Mouse (Mus musculus) myocyte (in vitro differentiated cells): Measurements from ENCODE around the gene Epor. TPM values are rescaled to one million over a fixed set of nuclear protein-coding genes. Genes with fewer than 3 reads are reported as not detected.

ENCODE experiments used
- H3K27me3 ChIP-seq: one replicate; pipeline ENCODE4 v1.6.1; 2011; ENCODE audit not compliant: control insufficient read depth, insufficient read depth, insufficient read length
- H3K36me3 ChIP-seq: one replicate; pipeline ENCODE4 v1.6.1; 2011; ENCODE audit not compliant: control insufficient read depth, insufficient read depth
- H3K4me2 ChIP-seq: one replicate; pipeline ENCODE4 v1.6.1; 2011; ENCODE audit warnings: low read depth, control low read depth
- H3K4me3 ChIP-seq: one replicate; pipeline ENCODE4 v1.5.1; 2011; ENCODE audit warnings: mild to moderate bottlenecking, control low read depth, moderate library complexity
- H3K79me2 ChIP-seq: one replicate; pipeline ENCODE4 v1.6.1; 2011; ENCODE audit not compliant: control insufficient read depth, insufficient read depth
- H3ac ChIP-seq: one replicate; pipeline ENCODE4 v1.6.1; 2011; ENCODE audit not compliant: control insufficient read depth, insufficient read length
- CEBPB ChIP-seq: IDR thresholded peaks from 2 replicates; pipeline ENCODE4 v1.6.1; 2011; ENCODE audit warnings: mild to moderate bottlenecking, moderate library complexity; ENCODE audit not compliant: poor library complexity, insufficient read depth, severe bottlenecking
- E2F4 ChIP-seq: IDR thresholded peaks from one replicate; pipeline ENCODE4 v1.6.1; 2011; ENCODE audit warnings: mild to moderate bottlenecking, control low read depth, moderate library complexity; ENCODE audit not compliant: insufficient read depth
- MAX ChIP-seq: IDR thresholded peaks from one replicate; pipeline ENCODE4 v1.6.1; 2011; ENCODE audit warnings: low read depth, mild to moderate bottlenecking, control low read depth
- MYOD1 ChIP-seq, 3 experiments: IDR thresholded peaks; one replicate each; pipeline ENCODE4 v1.6.1; 2011; ENCODE audit warnings: control low read depth in 2 of 3, low read depth in 2 of 3, mild to moderate bottlenecking in 2 of 3, moderate library complexity in 1 of 3; ENCODE audit not compliant: insufficient read length in 2 of 3, control insufficient read depth in 1 of 3
- MYOG ChIP-seq, 3 experiments: IDR thresholded peaks; one replicate each; pipeline ENCODE4 v1.6.1; 2011; ENCODE audit warnings: control low read depth in 2 of 3, low read depth in 2 of 3, mild to moderate bottlenecking in 2 of 3; ENCODE audit not compliant: insufficient read length in 2 of 3, control insufficient read depth in 1 of 3, insufficient read depth in 1 of 3
- POLR2A ChIP-seq: IDR thresholded peaks from one replicate; pipeline ENCODE4 v1.6.1; 2011; ENCODE audit warnings: low read depth, mild to moderate bottlenecking, control low read depth, moderate library complexity; ENCODE audit not compliant: insufficient read length
- POLR2AphosphoS2 ChIP-seq: IDR thresholded peaks from one replicate; pipeline ENCODE4 v1.6.1; 2011; ENCODE audit warnings: low read depth, control low read depth; ENCODE audit not compliant: insufficient read length
- REST ChIP-seq: IDR thresholded peaks from one replicate; pipeline ENCODE4 v1.6.1; 2011; ENCODE audit warnings: mild to moderate bottlenecking, control low read depth, moderate library complexity; ENCODE audit not compliant: insufficient read depth, insufficient read length
- SRF ChIP-seq: IDR thresholded peaks from one replicate; pipeline ENCODE4 v1.6.1; 2011; ENCODE audit warnings: low read depth; ENCODE audit not compliant: control insufficient read depth, insufficient read length
- TCF12 ChIP-seq: IDR thresholded peaks from one replicate; pipeline ENCODE4 v1.6.1; 2011; ENCODE audit warnings: mild to moderate bottlenecking, control low read depth; ENCODE audit not compliant: poor library complexity, insufficient read depth, severe bottlenecking
- TCF3 ChIP-seq: IDR thresholded peaks from one replicate; pipeline ENCODE4 v1.6.1; 2011; ENCODE audit warnings: low read depth, control low read depth; ENCODE audit not compliant: insufficient read length
- USF1 ChIP-seq: IDR thresholded peaks from one replicate; pipeline ENCODE4 v1.6.1; 2011; ENCODE audit warnings: low read depth, mild to moderate bottlenecking, control low read depth, moderate library complexity
- polyA plus RNA-seq: library from polyadenylated mRNA; unstranded; fragments of >200 nt; fragmentation: generic; extraction: Trizol; gene quantifications from one replicate; pipeline ENCODE4 v1.2.1, GENCODE M21; 2012; ENCODE audit warnings: missing spikeins

Epor gene
- polyA plus RNA-seq, 1 experiment, result 3.2 TPM

DNA sequence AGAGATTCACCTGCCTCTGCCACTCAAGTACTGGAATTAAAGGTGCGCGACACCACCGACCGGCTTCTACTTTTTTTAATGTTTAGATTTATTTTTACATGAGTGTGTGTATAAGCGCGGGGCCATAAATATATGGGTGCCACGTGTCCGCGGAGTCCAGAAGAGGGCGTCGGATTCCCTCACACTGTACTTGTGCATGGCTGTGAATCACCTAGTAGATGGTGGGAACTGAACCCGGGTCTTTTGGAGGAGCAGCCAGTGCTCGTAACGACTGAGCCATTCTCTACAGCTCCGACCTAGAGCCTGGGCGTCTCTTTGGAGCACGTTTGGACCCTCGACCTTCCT lies 8.1 kb downstream of the Epor start:
- peak; percentile 30 for TF ChIP-seq USF1
- TF ChIP-seq CEBPB, result no peak
- Histone ChIP-seq H3ac (peak overlapping the region; percentile 91), H3K79me2 (no peaks in the 10 kb centered on the region)

DNA sequence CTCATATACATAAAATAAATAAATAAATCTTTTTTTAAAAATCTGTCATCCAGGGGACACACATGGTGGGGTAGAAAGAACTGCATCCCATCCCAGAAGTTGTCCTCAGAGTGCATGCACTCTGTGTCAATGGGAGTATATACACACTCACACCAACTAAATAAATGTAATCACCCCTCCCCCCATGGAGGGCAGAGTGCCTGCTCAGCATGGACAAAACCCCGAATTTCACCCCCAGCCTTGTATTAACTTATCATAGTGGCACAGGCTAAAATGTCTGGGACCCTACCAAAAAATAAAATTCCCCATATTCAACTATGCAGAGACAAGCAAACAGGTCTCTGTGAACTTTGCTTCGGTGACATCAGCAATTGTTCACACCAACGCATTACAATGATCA lies 8.7 kb downstream of the Epor start:
- no peaks in the 10 kb centered on the region for H3K79me2 ChIP-seq
- TF ChIP-seq TCF12 (no peak), MYOD1 (IDR thresholded peaks at IDR 0.05; ENCODE audit: control insufficient read depth in 1 of 3, insufficient read length in 2 of 3, low read depth in 2 of 3) (no peak), MAX (no peak), E2F4 (no peak), SRF (no peak), POLR2A (no peak), TCF3 (no peak), MYOG (IDR thresholded peaks at IDR 0.05; ENCODE audit: control insufficient read depth in 1 of 3, insufficient read depth in 1 of 3, insufficient read length in 2 of 3, low read depth in 2 of 3) (no peak), CEBPB (no peak), POLR2AphosphoS2 (no peak), REST (no peak), USF1 (no peak)
- peak overlapping the region; percentile 39 for H3K4me3 ChIP-seq
- no peaks in the 10 kb centered on the region for H3K27me3 ChIP-seq
- H3K4me2 ChIP-seq, result peak overlapping the region; percentile 60
- no peaks in the 10 kb centered on the region for H3K36me3 ChIP-seq
- peak overlapping the region; percentile 91 for H3ac ChIP-seq

More for the DNA sequence above, 8.1 kb downstream of the Epor start:
- no peaks in the 10 kb centered on the region for H3K27me3 ChIP-seq
- H3K36me3 ChIP-seq, result no peaks in the 10 kb centered on the region
- peak overlapping the region; percentile 39 for H3K4me3 ChIP-seq
- H3K4me2 ChIP-seq, result peak overlapping the region; percentile 60

DNA sequence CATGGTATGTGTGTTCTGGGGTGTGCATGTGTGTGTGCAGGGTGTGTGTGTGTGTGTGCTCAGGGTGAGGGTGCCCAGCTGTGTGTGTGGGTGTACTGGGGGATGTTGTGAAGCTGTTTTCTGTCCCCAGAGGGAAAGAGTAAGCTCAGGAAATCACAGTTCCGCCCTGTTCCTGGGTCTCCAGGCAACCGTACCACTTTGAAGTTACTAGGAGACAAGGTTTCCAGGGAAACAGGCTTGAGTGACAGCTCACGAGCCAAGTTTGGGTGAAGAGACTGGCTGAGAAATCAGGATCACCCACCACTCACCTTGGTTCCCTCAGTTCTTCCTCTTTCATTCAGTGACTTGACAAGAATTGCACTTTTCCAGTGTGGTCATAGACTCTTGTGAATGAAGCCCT lies 9.7 kb downstream of the Epor start:
- no peaks in the 10 kb centered on the region for H3K36me3 ChIP-seq
- no peaks in the 10 kb centered on the region for H3K79me2 ChIP-seq
- H3K4me3 ChIP-seq, result no peak overlapping the region
- H3K4me2 ChIP-seq, result no peak overlapping the region
- no peak overlapping the region for H3ac ChIP-seq
- H3K27me3 ChIP-seq, result no peaks in the 10 kb centered on the region
- TF ChIP-seq USF1 (no peak), POLR2A (no peak), POLR2AphosphoS2 (no peak), REST (no peak), MYOD1 (IDR thresholded peaks at IDR 0.05; ENCODE audit: control insufficient read depth in 1 of 3, insufficient read length in 2 of 3, low read depth in 2 of 3) (no peak), CEBPB (no peak), MYOG (IDR thresholded peaks at IDR 0.05; ENCODE audit: control insufficient read depth in 1 of 3, insufficient read depth in 1 of 3, insufficient read length in 2 of 3, low read depth in 2 of 3) (no peak), TCF3 (no peak), MAX (no peak), E2F4 (no peak), TCF12 (no peak), SRF (no peak)

DNA sequence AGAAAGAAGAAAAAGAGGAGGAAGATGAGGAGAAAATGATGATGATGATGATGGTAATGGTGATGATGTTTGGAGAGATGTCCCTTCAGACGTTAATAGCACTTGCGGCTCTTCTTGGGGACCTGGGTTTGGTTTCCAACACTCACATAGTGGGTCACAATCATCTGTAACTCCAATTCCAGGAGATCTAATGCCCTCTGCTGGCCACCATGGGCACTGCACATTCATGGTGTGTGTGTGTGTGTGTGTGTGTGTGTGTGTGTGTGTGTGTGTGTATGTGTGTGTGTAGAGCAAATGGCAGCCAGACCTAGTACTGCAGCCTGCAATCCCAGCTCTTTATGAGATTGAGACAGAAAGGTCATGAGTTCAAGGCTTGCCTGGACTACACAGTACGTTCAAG lies 11.3 kb downstream of the Epor start:
- Histone ChIP-seq H3K4me2 (no peak overlapping the region), H3K36me3 (no peaks in the 10 kb centered on the region), H3K4me3 (no peak overlapping the region), H3K79me2 (no peaks in the 10 kb centered on the region), H3K27me3 (no peaks in the 10 kb centered on the region), H3ac (no peak overlapping the region)
- no peak for TF ChIP-seq MYOD1 (IDR thresholded peaks at IDR 0.05; ENCODE audit: control insufficient read depth in 1 of 3, insufficient read length in 2 of 3, low read depth in 2 of 3)
- TF ChIP-seq TCF3, result no peak
- no peak for TF ChIP-seq POLR2AphosphoS2
- no peak for TF ChIP-seq MAX
- no peak for TF ChIP-seq POLR2A
- no peak for TF ChIP-seq TCF12
- no peak for TF ChIP-seq REST
- no peak for TF ChIP-seq MYOG (IDR thresholded peaks at IDR 0.05; ENCODE audit: control insufficient read depth in 1 of 3, insufficient read depth in 1 of 3, insufficient read length in 2 of 3, low read depth in 2 of 3)
- no peak for TF ChIP-seq E2F4
- TF ChIP-seq SRF, result no peak
- TF ChIP-seq CEBPB, result no peak
- no peak for TF ChIP-seq USF1

DNA sequence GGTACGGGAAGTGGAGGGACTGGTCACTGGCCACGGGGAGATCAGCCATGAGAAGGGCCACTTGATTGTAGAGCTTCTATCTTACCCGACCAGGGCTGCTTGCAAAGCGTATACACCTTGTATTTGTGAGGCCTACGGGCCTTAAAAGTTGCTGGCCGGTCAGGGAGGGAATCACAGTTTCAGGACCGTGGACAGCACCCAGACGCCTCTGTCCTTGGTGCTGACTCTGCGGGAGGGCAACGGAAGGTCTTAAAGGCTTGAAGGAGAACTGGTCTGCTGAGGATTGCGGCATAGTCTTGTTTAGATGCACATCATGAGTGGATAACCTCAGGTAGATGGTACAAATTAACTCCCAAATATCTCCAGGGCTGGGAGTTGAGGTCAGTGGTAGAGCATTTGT lies 13.0 kb downstream of the Epor start:
- Histone ChIP-seq H3K27me3 (no peaks in the 10 kb centered on the region), H3K4me3 (no peak overlapping the region), H3K79me2 (no peaks in the 10 kb centered on the region), H3K36me3 (no peaks in the 10 kb centered on the region), H3ac (no peak overlapping the region), H3K4me2 (no peak overlapping the region)
- TF ChIP-seq MAX (peak; percentile 83), E2F4 (no peak), SRF (no peak), REST (peak; percentile 100), TCF3 (peak; percentile 41), POLR2A (no peak)
